Mouse (Mus musculus) right cerebral cortex, adult 18-20 months (tissue): ENCODE results near the gene Astn1.

Experiments
- DNase-seq: peaks from one replicate; pipeline ENCODE4 v3.0.0; 2022; ENCODE audit warnings: mixed read lengths

Astn1 gene

GRCm38 (mm10) chr1:158536867-158537266, 174.8 kb downstream of the Astn1 start:
- no peak for DNase-seq

DNA sequence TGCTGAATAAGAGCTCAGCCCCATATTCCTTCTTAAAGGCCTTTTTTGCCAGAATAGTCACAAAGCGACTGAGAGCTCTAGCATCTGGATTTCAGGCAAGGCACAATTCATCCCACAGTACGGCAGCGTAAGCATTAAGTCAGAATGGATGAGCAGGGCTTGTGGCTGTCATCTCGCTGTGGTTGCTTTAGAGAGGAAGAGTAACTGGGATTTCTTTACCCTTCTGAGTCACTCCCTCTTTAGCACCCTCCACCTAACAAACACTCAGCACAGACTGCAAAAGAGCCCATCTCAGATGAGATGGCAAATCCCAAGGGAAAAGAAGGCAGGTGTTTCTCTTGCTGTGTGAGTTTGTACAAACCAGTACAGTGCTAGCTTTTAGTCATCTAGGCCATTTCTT, 183.0 kb downstream of the Astn1 start:
- DNase-seq: peak; percentile 55

DNA sequence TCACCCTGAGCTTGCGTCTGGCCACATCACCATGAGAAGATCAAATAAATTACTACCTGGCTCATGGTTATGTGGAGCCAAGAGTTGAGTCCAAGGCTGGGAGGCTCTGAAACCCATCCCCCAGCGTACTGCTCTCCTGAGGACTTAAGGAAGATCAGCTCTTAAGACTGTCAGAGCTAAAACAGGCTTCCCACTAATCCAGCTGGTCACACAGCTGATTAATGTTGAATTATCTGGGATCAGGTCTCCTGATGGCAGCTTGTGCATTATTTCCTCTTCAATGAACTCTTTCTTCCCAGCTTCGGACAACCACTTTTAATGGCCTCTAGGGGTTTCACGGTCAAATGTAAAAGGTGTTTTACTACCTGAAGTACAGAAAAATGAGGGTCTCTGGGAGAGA, 184.4 kb downstream of the Astn1 start:
- DNase-seq: no peak

GRCm38 (mm10) chr1:158547592-158548211, 185.6 kb downstream of the Astn1 start:
- DNase-seq: peak; percentile 82

DNA sequence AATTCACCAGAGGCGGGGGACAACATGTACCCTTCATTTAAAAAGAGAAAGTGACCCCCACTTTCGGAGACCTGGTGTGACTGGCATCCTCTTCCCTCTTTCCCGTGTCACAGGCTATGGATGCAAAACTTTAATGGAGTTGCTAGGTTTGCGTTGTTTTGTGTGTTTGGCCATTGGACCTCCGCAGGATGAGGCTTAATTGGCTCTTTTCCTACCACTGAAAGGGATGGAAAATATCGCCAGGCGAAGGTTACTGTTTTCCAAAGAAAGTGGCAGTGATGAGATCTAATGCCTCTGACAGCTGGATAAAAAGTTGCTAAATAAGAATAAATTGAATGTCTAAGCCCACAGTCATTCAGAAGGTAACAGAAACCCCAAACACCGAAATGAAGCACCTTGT, 186.2 kb downstream of the Astn1 start:
- DNase-seq: no peak

- DNase-seq: no peak
These were observed 187.5 kb downstream of the Astn1 start for GRCm38 (mm10) chr1:158549616-158550015.

GRCm38 (mm10) chr1:158551951-158552350, 189.9 kb downstream of the Astn1 start:
- DNase-seq: no peak

DNA sequence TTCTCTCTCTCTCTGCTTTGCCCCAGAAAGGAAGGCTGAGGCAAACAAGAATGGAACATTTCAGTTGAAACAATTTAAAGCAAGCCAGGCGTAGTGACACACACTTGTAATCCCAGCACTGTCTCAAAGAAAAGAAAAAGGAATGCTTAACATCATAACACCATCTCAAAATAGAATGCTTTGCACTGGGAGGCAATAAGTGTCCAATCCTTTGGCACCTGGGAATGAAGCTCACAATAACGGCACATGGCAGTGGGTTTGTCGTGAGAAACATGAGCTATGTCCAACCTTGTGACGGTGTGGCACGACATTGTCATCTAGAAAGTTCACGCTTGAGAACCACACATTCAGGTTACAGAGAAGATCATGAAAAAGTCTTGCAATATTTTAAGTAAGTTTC, 191.3 kb downstream of the Astn1 start:
- peak; percentile 18 for DNase-seq

- DNase-seq: no peak
These were observed 192.0 kb downstream of the Astn1 start for GRCm38 (mm10) chr1:158554020-158554505.

DNA sequence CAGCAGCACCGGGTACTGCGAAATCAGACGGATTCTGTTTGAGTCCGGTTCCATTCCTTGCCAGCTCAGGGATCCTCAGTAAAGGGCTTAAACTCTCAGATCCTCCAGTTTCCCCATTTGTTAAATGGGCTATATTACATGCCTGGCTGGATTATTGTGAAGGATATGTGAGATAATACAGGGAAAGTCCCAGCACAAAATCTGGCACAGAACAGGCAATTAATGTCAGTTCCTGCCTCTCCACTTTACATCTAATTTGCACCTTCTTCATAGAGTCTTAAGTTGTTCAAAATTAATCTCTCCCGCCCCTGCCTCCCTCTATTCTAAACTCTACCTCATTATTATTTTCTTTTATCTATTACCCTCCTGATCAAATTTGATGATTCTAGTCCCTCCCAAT, 211.1 kb downstream of the Astn1 start:
- DNase-seq: no peak

DNA sequence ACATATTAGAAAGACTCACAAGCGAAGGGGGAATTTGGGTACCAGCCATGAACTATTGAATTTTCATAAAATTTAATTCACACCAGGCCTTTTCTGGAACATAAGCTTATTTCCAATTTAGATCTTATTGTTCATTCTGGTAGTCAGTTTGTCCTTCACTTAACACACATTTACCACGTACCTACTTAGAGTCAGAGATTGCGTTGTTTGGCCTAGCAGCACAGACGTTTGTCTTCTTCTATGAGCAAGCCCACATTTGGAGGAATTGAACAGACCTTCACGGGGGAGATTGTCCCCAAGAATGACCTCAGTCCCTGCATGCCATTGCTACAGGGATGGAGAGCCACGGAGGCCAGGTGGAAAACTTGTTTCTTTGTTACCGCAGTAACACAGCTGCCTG, 211.5 kb downstream of the Astn1 start:
- DNase-seq: no peak

DNA sequence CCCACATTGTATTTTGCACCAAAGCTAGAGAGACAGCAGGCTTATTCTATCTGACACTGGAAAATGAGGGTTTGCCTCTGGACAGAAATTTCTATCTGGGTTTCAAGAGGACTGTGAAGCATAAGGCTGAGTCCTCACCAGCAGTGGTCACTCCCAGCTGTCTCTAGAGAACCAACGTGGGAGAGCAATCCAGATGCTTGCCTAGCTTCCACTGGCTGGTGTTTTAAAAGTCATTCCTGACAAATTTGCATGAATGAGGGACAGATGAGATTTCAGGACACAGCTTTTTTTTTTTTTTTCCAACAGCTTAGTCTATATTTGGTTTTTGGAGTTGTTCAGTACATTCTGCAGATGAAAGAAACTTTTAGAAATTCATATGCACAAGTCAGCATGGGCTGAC, 213.9 kb downstream of the Astn1 start:
- peak; percentile 36 for DNase-seq

- peak; percentile 69 for DNase-seq
These were observed 219.7 kb downstream of the Astn1 start for GRCm38 (mm10) chr1:158581806-158582205.

DNA sequence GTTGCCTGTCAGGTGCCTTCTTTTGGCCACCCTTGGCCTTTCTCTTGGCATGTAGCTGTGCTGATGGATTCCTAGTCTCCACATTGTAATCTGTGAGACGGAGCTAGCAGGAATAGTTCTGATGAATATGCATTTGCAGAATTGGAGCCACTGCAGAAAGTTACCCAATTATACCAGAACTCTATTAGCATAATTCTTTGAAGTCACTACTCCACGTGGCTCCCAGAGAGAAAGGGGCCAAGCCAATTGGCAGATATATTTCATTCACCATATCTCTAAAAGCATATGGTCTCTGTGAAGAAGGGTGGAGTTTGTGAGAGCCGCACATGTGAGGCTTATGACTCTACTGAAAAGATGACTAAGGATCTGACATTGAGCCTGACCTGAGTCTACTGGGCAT, 226.8 kb downstream of the Astn1 start:
- DNase-seq: no peak

DNA sequence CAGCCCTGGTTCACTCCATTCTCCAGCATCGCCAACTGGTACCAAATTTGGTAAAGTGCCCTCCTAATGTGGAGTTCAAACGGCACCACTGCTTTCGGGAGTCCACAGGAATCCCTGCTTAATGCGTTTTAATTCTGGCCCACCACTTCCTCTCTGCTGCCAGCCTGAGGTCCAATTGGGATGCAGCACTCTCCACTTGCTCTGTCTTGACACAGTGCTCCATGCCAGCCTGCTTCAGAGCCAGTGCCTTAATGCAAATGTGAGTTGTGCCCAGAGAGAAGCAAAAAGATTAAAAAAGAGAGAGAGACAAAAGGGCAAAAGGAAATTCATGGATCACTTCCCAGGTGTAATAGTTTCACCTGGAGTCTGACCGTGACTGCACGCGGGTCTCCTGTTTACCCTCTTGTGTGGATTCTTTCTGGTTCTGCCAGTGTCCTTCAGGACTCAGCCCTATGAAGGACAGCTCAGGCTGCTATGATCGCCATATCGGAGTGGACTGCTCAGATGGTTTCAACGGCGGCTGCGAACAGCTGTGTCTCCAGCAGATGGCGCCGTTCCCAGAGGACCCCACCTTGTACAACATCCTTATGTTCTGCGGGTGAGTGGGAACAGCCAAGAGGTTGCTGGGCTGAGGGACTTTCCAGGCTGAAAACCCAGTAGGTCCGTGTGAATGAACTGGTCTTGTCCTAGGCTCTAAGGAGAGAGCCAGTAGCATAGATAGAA, 234.8 kb downstream of the Astn1 start:
- DNase-seq: peak; percentile 34

GRCm38 (mm10) chr1:158597996-158598395, 235.9 kb downstream of the Astn1 start:
- no peak for DNase-seq

DNA sequence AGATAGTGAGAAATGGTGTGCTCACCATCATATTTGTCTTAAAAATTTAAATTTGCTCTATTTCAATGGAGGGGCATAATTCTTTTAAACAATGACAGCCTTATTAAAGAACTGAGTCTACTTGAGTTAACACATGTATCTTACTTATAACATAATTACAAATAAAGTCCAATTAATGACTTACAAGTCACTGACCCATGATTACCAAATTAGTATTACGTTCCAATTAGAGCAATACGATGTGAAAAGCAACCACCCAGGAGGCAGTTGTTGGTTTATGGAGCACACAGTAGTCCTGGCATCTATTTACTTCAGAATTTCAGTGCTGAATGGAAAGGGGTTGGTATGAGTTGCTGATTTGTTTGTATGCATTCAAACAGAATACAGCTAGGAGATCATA, 237.4 kb downstream of the Astn1 start:
- DNase-seq: no peak

DNA sequence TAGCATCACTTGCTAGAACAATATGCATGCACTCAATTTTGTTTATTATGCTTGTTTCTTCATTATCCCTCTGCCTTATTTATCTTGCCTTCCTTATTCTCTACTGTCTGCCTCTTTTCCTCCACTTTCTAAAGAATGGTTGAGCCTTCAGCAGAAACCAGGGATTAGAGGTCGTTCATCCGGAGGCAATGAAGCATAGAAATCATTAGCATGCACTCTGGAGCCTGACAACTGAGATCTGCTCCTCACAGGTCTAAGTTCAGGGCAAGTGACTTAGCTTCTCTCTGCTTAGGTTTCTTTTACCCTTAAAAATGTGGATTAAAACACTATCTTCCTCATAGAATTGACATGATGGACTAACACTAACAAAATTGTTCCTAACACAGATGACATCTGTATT, 241.0 kb downstream of the Astn1 start:
- no peak for DNase-seq

GRCm38 (mm10) chr1:158604149-158604548, 242.1 kb downstream of the Astn1 start:
- no peak for DNase-seq

DNA sequence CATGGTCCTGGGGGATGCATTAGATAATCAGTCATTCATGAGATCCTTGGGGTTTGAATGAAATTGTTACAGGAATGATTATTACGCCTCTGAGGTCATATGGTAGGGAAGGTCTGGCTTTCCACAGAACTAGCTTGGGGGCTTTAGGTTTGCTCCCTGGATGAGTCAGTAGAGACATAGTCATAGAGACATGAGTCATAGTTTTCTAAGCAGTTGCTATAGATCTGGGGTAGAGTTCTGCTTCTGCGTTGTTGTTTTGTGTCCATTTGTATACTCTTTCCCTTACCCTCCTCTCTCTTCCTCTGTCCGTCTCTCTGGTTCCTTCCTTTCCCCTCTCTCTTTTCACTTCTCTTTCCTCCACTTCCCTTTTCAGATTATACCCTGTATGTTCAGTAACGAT, 243.5 kb downstream of the Astn1 start:
- no peak for DNase-seq

- DNase-seq: no peak
These were observed 244.3 kb downstream of the Astn1 start for GRCm38 (mm10) chr1:158606324-158606723.

DNA sequence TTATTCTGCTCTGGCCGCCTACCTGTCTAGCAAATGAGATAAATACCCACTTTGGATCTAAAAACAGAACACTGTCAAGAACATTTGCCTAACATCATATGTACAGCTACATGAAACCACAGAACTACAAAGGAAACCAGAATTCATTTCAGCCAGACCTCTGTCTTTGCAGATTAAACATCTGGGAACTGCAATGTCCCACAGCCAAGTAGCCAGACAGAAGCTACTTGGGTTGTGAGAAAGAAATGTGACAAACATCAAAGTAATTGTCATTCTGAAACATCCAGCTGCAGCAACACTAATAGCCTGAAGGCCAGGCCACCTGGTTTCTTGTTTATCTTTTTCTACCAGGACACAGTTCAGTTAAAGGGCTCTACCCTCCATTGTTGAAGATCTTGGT, 245.1 kb downstream of the Astn1 start:
- DNase-seq: no peak

- DNase-seq: no peak
These were observed 253.1 kb downstream of the Astn1 start for GRCm38 (mm10) chr1:158615202-158615601.

GRCm38 (mm10) chr1:158617943-158618342, 255.9 kb downstream of the Astn1 start:
- DNase-seq: no peak

GRCm38 (mm10) chr1:158632935-158633334, 270.9 kb downstream of the Astn1 start:
- DNase-seq: no peak
